Mouse (Mus musculus) CD4-positive, CD25-positive, alpha-beta regulatory T cell, adult 2 months (primary cell): ENCODE results near the gene Fscn3.

ENCODE experiments used
- DNase-seq: peaks from one replicate; pipeline ENCODE4 v3.0.0-alpha.2; 2012; ENCODE audit warnings: low read depth, low spot score

Gene Fscn3

GRCm38 (mm10) chr6:28486008-28486407 is 58.4 kb downstream of the Fscn3 start:
- no peak for DNase-seq

GRCm38 (mm10) chr6:28486471-28486870 is 58.9 kb downstream of the Fscn3 start:
- peak; percentile 22 for DNase-seq

GRCm38 (mm10) chr6:28486905-28487304 is 59.3 kb downstream of the Fscn3 start:
- DNase-seq, result peak; percentile 41
